Mouse (Mus musculus): ENCODE measurements around the gene Fen1.

The Fen1 gene

DNA sequence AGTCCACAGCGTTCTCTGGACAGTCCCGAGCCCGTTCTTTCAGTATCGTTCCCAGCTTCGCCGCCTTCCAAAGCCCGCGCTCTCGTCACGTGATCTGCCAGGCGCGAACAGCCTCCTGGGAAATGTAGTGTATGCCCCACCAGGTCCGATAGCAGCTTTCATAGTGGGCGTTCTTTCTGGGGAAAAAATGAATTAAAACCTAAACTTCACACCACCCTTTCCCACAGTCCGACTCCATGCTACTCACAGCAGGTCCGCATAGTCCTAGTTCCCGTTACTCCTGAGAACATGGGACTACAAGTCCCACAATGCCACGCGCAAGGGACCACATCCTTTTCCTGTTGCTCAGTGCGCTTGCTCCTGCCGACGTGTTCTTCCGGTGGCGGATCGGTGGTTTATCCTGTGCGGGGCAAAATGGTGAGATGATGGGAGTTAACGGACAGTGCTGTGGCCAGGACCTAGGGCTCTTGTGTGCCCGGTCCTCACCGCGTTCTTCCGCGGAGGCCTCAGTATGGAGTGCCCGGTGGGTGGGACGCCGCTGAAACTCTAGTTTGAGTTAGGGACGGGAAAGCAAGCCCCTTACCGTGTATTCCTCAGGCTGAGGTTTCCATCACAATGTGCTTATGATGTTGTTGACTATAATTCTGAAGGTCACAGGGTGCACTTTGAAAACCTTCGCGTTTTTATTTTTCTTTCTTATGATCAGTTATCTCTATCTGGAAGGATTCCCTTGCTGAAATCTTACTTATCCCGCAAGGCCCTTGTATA is at the start of gene Fen1, which contains the start of gene Tmem258:
Fen1 (minus strand) TSS at position 322 of the 768 bp plus-strand sequence.
Tmem258 (plus strand) TSS at position 167 of the 768 bp plus-strand sequence.
- DNase-seq, result peak; percentile 87 to 92

- no peak for DNase-seq
These were observed 44.2 kb upstream of the Fen1 start for GRCm38 (mm10) chr19:10248128-10248527.

DNA sequence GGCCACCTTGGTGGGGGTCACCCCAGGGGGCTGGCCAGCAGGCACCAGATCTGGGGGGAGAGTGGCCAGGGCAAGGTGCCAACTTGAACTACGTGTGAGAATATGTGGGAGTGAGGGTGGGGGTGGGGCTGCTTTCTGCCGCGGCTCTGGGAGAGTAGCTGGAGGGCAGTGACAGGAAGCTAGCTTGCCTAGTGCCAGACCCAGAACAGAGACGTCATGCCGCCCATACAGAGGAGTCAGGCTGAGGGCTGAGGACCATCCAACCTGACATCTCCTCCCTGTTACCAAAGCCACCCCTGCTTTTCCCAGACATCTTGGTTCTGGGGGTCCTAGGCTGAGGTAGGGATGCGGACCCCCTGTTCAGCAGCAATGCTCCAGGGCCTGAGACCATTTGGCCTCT is 43.2 kb upstream of the Fen1 start:
- no peak for DNase-seq

GRCm38 (mm10) chr19:10244183-10244582 is 40.2 kb upstream of the Fen1 start:
- DNase-seq, result peak; percentile 30 to 69

- DNase-seq, result no peak
These were observed 38.9 kb upstream of the Fen1 start for GRCm38 (mm10) chr19:10242916-10243315.

DNA sequence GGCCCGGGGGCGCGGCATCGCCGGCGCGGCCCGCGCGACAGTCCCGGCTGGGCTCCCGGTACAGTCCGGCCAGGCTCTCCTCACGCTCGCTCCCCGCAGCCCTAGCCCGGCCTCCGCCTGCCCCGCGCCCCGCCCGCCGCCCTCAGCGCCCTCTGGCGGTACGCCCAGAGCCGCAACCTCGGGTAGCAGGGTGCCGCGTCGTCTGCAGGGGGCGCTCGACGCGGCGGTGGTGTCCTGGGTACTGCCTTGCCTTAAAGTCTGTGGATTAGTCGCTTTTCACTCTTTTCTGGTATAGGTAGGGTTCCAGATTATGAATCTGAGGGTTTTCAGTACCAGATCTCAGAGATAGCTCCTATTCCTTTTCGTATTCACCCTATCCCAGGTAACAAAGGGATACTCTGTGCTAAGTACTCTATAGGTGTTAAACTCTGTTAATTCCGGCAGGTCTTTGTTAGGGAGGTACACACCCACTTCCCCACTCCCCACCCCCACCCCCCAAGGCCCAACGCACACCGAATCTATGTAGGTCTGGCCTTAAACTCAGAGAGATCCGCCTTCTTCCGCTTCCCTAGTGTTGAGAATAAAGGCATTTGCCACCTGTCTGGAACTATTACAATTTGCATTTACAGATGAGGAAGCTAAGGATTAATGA is 36.8 kb upstream of the Fen1 start, which contains the start of gene Myrf:
Myrf (minus strand) TSS at position 95 of the 652 bp plus-strand sequence.
- DNase-seq, result peak; percentile 67 to 72

DNA sequence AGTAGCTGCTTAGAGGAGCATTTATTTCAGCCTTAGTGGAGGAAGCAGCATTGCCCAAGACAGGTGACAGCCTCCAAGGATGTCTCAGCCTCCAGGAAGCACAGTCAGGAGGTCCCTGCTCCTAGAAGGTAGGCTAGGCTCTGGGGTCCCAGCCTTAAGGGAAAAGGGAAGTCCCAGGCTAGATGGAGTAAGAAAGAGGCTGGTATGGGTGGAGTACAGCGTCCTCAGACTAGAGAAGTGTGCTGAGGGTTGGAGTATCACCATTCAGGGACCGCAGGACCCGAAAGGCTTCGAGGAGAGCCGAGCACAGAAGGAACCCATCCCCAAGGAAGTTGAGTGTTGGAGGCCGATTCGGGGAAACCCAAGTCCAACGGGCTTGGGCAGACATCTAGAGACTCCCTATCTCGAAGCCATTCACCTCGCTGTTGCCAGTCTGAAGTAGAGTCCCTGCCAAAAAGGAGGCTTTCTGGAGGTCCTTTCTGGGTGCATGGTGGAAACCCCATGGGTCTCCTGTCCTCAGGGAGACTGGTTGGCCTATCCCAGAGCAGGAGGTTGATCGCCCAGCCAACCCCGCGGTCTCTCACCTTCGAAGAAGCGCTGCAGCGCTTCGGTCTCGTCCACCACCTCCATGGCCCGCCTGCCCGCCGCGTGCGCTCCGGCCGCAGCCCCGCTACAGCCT is 36.1 kb upstream of the Fen1 start:
- DNase-seq, result no peak

- DNase-seq, result no peak
These were observed 35.5 kb upstream of the Fen1 start for GRCm38 (mm10) chr19:10239419-10239818.

- no peak for DNase-seq
These were observed 34.5 kb upstream of the Fen1 start for GRCm38 (mm10) chr19:10238477-10238876.

GRCm38 (mm10) chr19:10235784-10236565 is 32.0 kb upstream of the Fen1 start:
- peak; percentile 71 to 76 for DNase-seq

GRCm38 (mm10) chr19:10232327-10233017 is 28.5 kb upstream of the Fen1 start:
- DNase-seq, result no peak

- DNase-seq, result no peak
These were observed 27.9 kb upstream of the Fen1 start for GRCm38 (mm10) chr19:10231871-10232270.

DNA sequence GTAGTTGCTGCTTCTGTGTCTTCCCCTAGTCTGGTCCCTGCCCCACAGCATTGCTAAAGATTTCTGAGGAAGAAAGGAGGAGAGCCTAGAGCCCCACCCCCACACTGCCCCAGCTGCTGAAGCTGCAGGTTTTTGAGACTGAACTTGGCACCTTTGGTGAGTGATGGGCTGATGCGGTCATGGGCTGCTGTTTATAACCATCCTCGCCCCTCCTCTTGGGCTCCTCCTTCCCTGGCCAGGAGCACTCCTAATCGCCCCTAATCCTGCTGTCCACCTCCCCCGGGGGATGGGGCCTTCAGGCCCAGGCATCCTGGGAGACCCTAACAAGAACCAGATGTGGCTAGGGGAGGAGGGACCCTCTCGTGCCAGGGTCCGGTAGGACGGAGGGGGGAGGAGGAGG is 27.0 kb upstream of the Fen1 start:
- peak; percentile 33 to 37 for DNase-seq

DNA sequence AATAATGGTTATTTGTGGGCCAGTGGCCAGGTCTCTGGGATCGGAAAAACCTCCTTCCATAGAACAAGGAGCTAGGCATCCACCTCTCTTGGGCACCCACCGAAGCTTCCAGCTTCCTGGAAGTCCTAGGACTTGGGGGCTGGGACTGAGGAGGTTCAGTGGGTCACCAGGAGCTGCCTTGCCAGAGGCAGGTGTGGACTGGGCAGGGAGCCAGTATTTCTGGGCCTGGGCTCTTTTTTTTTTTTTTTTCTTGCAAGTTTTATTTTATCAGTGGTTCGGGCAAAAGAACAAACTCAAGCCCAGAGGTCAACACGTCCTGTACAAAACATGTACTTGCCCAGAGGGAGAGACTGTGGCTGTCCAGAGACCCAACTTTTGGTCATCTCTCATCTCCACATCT is 21.8 kb upstream of the Fen1 start:
- DNase-seq, result peak; percentile 17 to 19

GRCm38 (mm10) chr19:10224637-10225453 is 20.9 kb upstream of the Fen1 start:
- no peak for DNase-seq

GRCm38 (mm10) chr19:10223561-10223960 is 19.6 kb upstream of the Fen1 start:
- no peak for DNase-seq

- DNase-seq, result no peak
These were observed 18.7 kb upstream of the Fen1 start for GRCm38 (mm10) chr19:10222656-10223055.

GRCm38 (mm10) chr19:10221585-10221984 is 17.6 kb upstream of the Fen1 start:
- no peak for DNase-seq

GRCm38 (mm10) chr19:10219593-10219992 is 15.6 kb upstream of the Fen1 start:
- DNase-seq, result no peak

- DNase-seq, result peak; percentile 24 to 42
These were observed 15.1 kb upstream of the Fen1 start for GRCm38 (mm10) chr19:10219108-10219507.

DNA sequence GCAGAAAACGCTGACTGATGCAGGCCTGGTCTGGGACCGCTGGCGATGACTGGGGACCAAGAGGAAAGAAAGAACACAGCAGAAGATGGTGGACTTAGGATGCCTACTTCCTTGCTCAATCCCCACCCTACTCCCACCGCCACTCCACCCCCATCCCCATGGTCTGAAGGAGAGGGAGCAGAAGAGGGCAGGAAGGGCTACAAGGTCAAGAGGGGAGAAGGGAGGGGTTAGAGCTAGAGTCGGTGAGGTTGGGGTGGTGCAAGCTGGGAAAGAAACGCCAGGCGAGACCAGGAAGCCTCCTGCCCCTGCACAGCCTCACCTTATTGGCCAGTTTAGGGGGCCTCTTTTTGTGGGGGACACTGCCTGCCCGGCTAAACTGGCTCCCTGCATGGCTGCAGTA is 12.1 kb upstream of the Fen1 start:
- DNase-seq, result no peak
